Mouse (Mus musculus) layer of hippocampus, adult 8-10 months (tissue): ENCODE results near the gene Nkx3-2. TPM values are rescaled to one million over a fixed set of nuclear protein-coding genes. Genes with fewer than 3 reads are reported as not detected.

ENCODE experiments used
- DNase-seq, 2 experiments: peaks; one replicate each; pipeline ENCODE4 v3.0.0; 2022; ENCODE audit warnings: low spot score in 2 of 2
- total RNA-seq, 4 experiments: library from RNA; stranded (reverse); gene quantifications; 2 replicates each; pipeline ENCODE4 v1.2.4; 2022

The Nkx3-2 gene
- total RNA-seq, result not detected

- no peak for DNase-seq
Observed at GRCm38 (mm10) chr5:41763731-41764721, at the start of gene Nkx3-2. TSS of gene Nkx3-2 (minus strand) at chr5:41764501.

- no peak for DNase-seq
Observed at GRCm38 (mm10) chr5:41812516-41812915, 48.2 kb upstream of the Nkx3-2 start.

GRCm38 (mm10) chr5:41811279-41811678 lies 47.0 kb upstream of the Nkx3-2 start:
- DNase-seq, result no peak

- DNase-seq, result no peak
Observed at GRCm38 (mm10) chr5:41807383-41807782, 43.1 kb upstream of the Nkx3-2 start.

GRCm38 (mm10) chr5:41806176-41806575 lies 41.9 kb upstream of the Nkx3-2 start:
- no peak for DNase-seq

- DNase-seq, result no peak
Observed at GRCm38 (mm10) chr5:41805085-41805484, 40.8 kb upstream of the Nkx3-2 start.

- no peak for DNase-seq
Observed at GRCm38 (mm10) chr5:41804643-41805042, 40.3 kb upstream of the Nkx3-2 start.

- no peak for DNase-seq
Observed at GRCm38 (mm10) chr5:41801622-41802021, 37.3 kb upstream of the Nkx3-2 start.

- no peak for DNase-seq
Observed at GRCm38 (mm10) chr5:41794434-41794833, 30.1 kb upstream of the Nkx3-2 start.

GRCm38 (mm10) chr5:41790517-41790916 lies 26.2 kb upstream of the Nkx3-2 start:
- no peak for DNase-seq

- DNase-seq, result no peak
Observed at GRCm38 (mm10) chr5:41788877-41789276, 24.6 kb upstream of the Nkx3-2 start.

GRCm38 (mm10) chr5:41781890-41782289 lies 17.6 kb upstream of the Nkx3-2 start:
- no peak for DNase-seq

GRCm38 (mm10) chr5:41780026-41780425 lies 15.7 kb upstream of the Nkx3-2 start:
- DNase-seq, result no peak

GRCm38 (mm10) chr5:41775728-41776127 lies 11.4 kb upstream of the Nkx3-2 start:
- DNase-seq, result no peak

GRCm38 (mm10) chr5:41775273-41775672 lies 11.0 kb upstream of the Nkx3-2 start:
- no peak for DNase-seq

- DNase-seq, result peak; percentile 61 to 88
Observed at GRCm38 (mm10) chr5:41768382-41769040, 4.2 kb upstream of the Nkx3-2 start.

- no peak for DNase-seq
Observed at GRCm38 (mm10) chr5:41767296-41768200, 3.2 kb upstream of the Nkx3-2 start.

- DNase-seq, result no peak
Observed at GRCm38 (mm10) chr5:41766406-41767010, 2.2 kb upstream of the Nkx3-2 start.

- DNase-seq, result no peak
Observed at GRCm38 (mm10) chr5:41765626-41766405, 1.5 kb upstream of the Nkx3-2 start.
